Mouse (Mus musculus) hindbrain, embryonic 16.5 days (tissue): ENCODE measurements at regions not wholly inside any gene's neighbourhood (a gene's known extent, or its start where the extent isn't known, plus 50 kb on each side); places are given as distances from the start of the nearest gene placed in this dataset.

Source experiments
- ATAC-seq: fragments of 200-750 bp; cut with Nextera tagmentation; 2 replicates; pipeline ENCODE4 v1.8.0; 2017; ENCODE audit warnings: moderate TSS enrichment, moderate library complexity
- H3K27ac ChIP-seq: fragments of 300-500 bp; sonication (generic); 2 replicates; pipeline ENCODE4 v1.5.1; 2014; ENCODE audit warnings: low read depth, mild to moderate bottlenecking, control low read depth, low read length, moderate library complexity
- H3K27me3 ChIP-seq: fragments of 300-500 bp; sonication (generic); replicated peaks from 2 replicates; pipeline ENCODE4 v1.6.1; 2014; ENCODE audit warnings: low read length; ENCODE audit not compliant: control insufficient read depth, insufficient read depth
- H3K36me3 ChIP-seq: fragments of 300-500 bp; sonication (generic); 2 replicates; pipeline ENCODE4 v1.6.1; 2014; ENCODE audit warnings: mild to moderate bottlenecking, low read length, moderate library complexity, mixed read lengths; ENCODE audit not compliant: control insufficient read depth, insufficient read depth
- H3K4me1 ChIP-seq: fragments of 300-500 bp; sonication (generic); 2 replicates; pipeline ENCODE4 v1.6.1; 2014; ENCODE audit warnings: low read depth, low read length; ENCODE audit not compliant: control insufficient read depth, insufficient read depth
- H3K4me2 ChIP-seq: fragments of 300-500 bp; sonication (generic); 2 replicates; pipeline ENCODE4 v1.6.1; 2014; ENCODE audit warnings: mild to moderate bottlenecking, low read length, control low read depth, moderate library complexity
- H3K4me3 ChIP-seq: fragments of 300-500 bp; sonication (generic); 2 replicates; pipeline ENCODE4 v1.5.1; 2014; ENCODE audit warnings: mild to moderate bottlenecking, low read length, control low read depth, moderate library complexity
- H3K9ac ChIP-seq: fragments of 300-500 bp; sonication (generic); 2 replicates; pipeline ENCODE4 v1.6.1; 2014; ENCODE audit warnings: low read depth, mild to moderate bottlenecking, control low read depth, low read length, moderate library complexity
- H3K9me3 ChIP-seq: fragments of 300-500 bp; sonication (generic); 2 replicates; pipeline ENCODE4 v1.6.1; 2014; ENCODE audit warnings: mild to moderate bottlenecking, low read length, moderate library complexity; ENCODE audit not compliant: control insufficient read depth
- WGBS: fragments of 180-500 bp; shearing (Covaris S2); extraction: QIAGEN DNeasy Blood & Tissue Kit; methylation state at CpG from one replicate; pipeline ENCODE4 v1.1.7; 2014; 5-methylcytosine and 5-hydroxymethylcytosine counted together

GRCm38 (mm10) chr1:186031951-186032350 lies 85.2 kb downstream of the Lyplal1 start:
- H3K4me2 ChIP-seq, result no peak overlapping the region
- no peak overlapping the region for H3K4me3 ChIP-seq
- WGBS, result 71% methylated on average over 10 of the region's 10 CpGs
- H3K36me3 ChIP-seq, result no peaks in the 10 kb centered on the region
- H3K27ac ChIP-seq, result no peak overlapping the region
- H3K9ac ChIP-seq, result no peak overlapping the region
- H3K4me1 ChIP-seq, result no peaks in the 10 kb centered on the region
- no peaks in the 10 kb centered on the region for H3K9me3 ChIP-seq
- ATAC-seq, result no peak
- H3K27me3 ChIP-seq, result no peaks in the 10 kb centered on the region

DNA sequence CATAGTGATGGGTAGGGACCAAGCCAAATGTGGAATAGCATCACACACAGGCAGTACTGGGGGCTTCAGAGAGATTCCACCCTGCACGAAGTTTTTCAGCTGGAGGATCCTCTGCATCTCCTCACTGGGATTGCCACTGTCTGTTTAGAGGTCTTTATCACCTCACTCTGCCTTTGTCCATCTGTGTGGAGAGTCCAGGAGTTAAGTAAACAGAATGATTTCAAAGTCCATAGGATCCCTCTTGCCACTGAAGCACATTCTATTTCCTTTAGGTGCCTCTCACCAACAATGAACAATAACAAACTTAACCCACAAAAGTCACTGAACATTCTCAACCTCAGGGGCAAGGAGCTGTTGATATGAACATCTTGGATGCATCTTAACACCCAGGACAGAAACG lies 82.7 kb downstream of the Lyplal1 start:
- ATAC-seq, result no peak
- Histone ChIP-seq H3K27ac (no peak overlapping the region), H3K27me3 (no peaks in the 10 kb centered on the region), H3K9me3 (no peaks in the 10 kb centered on the region), H3K4me3 (no peak overlapping the region), H3K36me3 (no peaks in the 10 kb centered on the region), H3K4me1 (no peaks in the 10 kb centered on the region), H3K9ac (no peak overlapping the region), H3K4me2 (no peak overlapping the region)
- WGBS, result 70% methylated on average over 2 of the region's 2 CpGs
